Mouse (Mus musculus) heart, embryonic 12.5 days (tissue): Measurements from ENCODE around the gene Hoxc8. TPM values are rescaled to one million over a fixed set of nuclear protein-coding genes. Genes with fewer than 3 reads are reported as not detected.

Source experiments
- ATAC-seq: fragments of 200-750 bp; cut with Nextera tagmentation; 2 replicates; pipeline ENCODE4 v1.8.0; 2017; ENCODE audit warnings: moderate TSS enrichment, moderate library complexity; ENCODE audit not compliant: insufficient number of reproducible peaks, low FRiP score
- H3K27ac ChIP-seq: fragments of 300-500 bp; sonication (generic); 2 replicates; pipeline ENCODE4 v1.5.1; 2016; ENCODE audit warnings: mild to moderate bottlenecking, moderate library complexity; ENCODE audit not compliant: poor library complexity, severe bottlenecking
- H3K27me3 ChIP-seq: fragments of 300-500 bp; sonication (generic); replicated peaks from 2 replicates; pipeline ENCODE4 v1.6.1; 2016; ENCODE audit warnings: mild to moderate bottlenecking, moderate library complexity
- H3K36me3 ChIP-seq: fragments of 300-500 bp; sonication (generic); 2 replicates; pipeline ENCODE4 v1.6.1; 2016; ENCODE audit warnings: mild to moderate bottlenecking, moderate library complexity
- H3K4me1 ChIP-seq: fragments of 300-500 bp; sonication (generic); replicated peaks from 2 replicates; pipeline ENCODE4 v1.6.1; 2016; ENCODE audit warnings: mild to moderate bottlenecking
- H3K4me2 ChIP-seq: fragments of 300-500 bp; sonication (generic); 2 replicates; pipeline ENCODE4 v1.6.1; 2016; ENCODE audit warnings: mild to moderate bottlenecking, moderate library complexity
- H3K4me3 ChIP-seq: fragments of 300-500 bp; sonication (generic); 2 replicates; pipeline ENCODE4 v1.5.1; 2016; ENCODE audit warnings: mild to moderate bottlenecking
- H3K9ac ChIP-seq: fragments of 300-500 bp; sonication (generic); 2 replicates; pipeline ENCODE4 v1.6.1; 2016; ENCODE audit warnings: mild to moderate bottlenecking, moderate library complexity
- H3K9me3 ChIP-seq: fragments of 300-500 bp; sonication (generic); replicated peaks from 2 replicates; pipeline ENCODE4 v1.6.1; 2016; ENCODE audit warnings: mild to moderate bottlenecking, moderate library complexity
- whole genome bisulfite sequencing: fragments of 180-500 bp; shearing (Covaris S2); methylation state at CpG from one replicate; pipeline ENCODE4 v1.1.7; 2016; 5-methylcytosine and 5-hydroxymethylcytosine counted together
- polyA plus RNA-seq: library from polyadenylated mRNA; unstranded; fragments of >200 nt; fragmentation: Nextera tagmentation; extraction: Ambion mirVana; gene quantifications from 2 replicates; pipeline ENCODE4 v1.2.1, GENCODE M21; 2016

Hoxc8 gene
- polyA plus RNA-seq, 1 experiment from 2014 or later = 0.11 TPM

DNA sequence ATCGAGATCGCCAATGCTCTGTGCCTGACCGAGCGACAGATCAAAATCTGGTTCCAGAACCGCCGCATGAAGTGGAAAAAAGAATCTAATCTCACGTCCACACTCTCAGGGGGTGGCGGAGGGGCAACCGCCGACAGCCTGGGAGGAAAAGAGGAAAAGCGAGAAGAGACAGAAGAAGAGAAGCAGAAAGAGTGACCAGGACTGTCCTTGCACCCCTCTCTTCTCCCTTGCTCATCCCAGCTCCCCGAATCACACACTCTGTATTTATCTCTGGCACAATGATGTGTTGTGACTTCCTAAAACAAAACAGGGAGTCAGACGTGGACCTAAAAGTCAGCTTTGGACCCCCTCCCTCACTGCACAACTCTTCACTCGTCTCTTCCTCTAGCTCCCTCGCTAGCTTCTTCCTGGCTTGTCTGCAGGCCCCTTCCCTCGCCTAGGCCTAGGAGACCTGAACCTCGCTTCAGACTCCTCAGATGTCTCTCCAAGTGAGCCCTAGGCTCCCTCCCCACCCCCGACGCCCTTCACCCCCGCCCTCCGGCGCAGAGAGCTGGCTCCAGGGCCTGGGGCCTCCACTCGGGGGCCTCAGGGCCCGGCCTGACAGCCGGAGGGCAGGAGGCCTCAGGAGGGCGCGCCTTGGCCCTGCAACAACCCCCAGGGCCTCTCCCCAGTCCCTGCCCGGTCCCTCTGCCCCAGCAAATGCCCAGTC, 20.6 kb downstream of the Hoxc8 start:
- no peak overlapping the region for H3K4me2 ChIP-seq
- 1% methylated on average over 28 of the region's 28 CpGs for WGBS

DNA sequence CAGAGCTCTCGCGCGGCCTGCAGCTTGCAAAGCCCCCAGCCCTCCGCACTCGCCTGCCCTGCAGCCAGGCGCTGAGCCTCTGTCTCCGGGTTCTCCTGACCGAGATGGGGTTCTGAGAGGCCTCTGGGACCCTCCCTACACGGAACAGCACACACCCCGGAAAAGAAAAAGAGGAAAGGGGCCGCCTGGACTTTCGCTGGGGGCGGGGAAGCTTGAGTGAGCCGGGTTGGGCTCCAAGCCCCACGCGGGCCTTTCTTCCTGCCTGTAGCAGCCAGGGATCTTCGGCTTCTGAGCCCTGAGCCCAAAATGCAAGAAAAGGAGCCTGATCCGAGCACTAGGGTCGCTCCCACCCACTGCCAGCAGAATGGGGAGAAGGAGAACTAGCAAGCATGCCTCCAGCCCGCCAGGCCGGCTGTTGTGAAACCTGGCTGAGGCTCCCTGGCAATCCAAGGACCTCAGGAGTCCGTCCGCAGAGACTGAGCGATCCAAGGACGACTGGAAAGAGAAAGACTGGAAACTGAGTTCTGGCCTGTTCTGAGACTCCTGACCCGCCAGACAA, 21.6 kb downstream of the Hoxc8 start:
- Histone ChIP-seq H3K4me3 (0 out of 2 replicates have a peak overlapping the region, but pooled peaks have one; percentile 10), H3K4me2 (peak overlapping the region; percentile 30), H3K9me3 (no peaks in the 10 kb centered on the region), H3K36me3 (no peaks in the 10 kb centered on the region), H3K27ac (no peak overlapping the region), H3K9ac (no peak overlapping the region), H3K4me1 (peaks cover 12% of the 10 kb centered on the region), H3K27me3 (peaks cover 98% of the 10 kb centered on the region)
- under 1% methylated on average over 26 of the region's 26 CpGs for WGBS
- ATAC-seq = no peak

More for the DNA sequence above, 20.6 kb downstream of the Hoxc8 start:
- Histone ChIP-seq H3K27ac (no peak overlapping the region), H3K9me3 (no peaks in the 10 kb centered on the region), H3K36me3 (no peaks in the 10 kb centered on the region), H3K27me3 (peaks cover 98% of the 10 kb centered on the region), H3K4me3 (no peak overlapping the region), H3K4me1 (peaks cover 12% of the 10 kb centered on the region), H3K9ac (no peak overlapping the region)
- no peak for ATAC-seq

DNA sequence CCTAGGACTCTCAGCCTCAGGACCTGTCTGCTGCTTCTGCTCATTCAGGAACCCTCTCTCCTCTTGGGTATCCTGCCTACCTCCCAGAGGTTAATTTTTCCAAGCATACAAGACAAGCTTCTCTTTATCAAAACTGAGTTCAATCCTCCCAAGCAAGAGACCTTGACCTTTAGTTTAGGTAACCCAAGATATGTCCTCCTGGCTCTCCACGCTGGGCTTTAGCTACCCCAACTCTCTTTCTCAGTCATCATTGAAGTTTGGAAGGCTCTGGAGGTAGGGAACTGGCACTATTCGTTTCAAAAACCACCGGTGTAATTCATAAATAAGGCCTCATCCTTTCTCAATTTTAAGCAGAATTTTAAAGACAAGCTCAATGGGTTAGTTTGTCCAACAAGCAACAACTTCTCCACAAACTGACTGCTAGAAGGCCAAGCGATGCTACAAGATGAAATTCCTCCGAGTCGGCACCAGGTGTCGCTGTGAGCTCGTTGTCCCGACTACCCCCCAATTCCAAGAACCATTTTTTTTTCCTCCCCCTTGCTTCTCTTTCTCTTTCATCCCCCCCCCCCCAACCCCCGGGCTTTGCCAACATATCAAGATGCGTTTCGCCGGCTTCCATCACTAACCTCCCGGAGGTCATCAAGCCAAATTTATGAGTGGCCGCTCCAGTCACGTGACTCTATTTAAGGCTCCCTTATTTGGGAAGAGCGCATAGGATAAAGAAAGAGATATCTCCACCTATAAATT, 23.0 kb downstream of the Hoxc8 start:
- Histone ChIP-seq H3K36me3 (no peaks in the 10 kb centered on the region), H3K4me3 (peak overlapping the region; percentile 25; the same call in 1 of the 2 replicates), H3K27ac (no peak overlapping the region), H3K9me3 (no peaks in the 10 kb centered on the region), H3K4me2 (peak overlapping the region; percentile 49), H3K27me3 (peaks cover 98% of the 10 kb centered on the region), H3K4me1 (peaks cover 12% of the 10 kb centered on the region), H3K9ac (no peak overlapping the region)
- 3% methylated on average over 17 of the region's 17 CpGs for WGBS
- ATAC-seq = no peak

DNA sequence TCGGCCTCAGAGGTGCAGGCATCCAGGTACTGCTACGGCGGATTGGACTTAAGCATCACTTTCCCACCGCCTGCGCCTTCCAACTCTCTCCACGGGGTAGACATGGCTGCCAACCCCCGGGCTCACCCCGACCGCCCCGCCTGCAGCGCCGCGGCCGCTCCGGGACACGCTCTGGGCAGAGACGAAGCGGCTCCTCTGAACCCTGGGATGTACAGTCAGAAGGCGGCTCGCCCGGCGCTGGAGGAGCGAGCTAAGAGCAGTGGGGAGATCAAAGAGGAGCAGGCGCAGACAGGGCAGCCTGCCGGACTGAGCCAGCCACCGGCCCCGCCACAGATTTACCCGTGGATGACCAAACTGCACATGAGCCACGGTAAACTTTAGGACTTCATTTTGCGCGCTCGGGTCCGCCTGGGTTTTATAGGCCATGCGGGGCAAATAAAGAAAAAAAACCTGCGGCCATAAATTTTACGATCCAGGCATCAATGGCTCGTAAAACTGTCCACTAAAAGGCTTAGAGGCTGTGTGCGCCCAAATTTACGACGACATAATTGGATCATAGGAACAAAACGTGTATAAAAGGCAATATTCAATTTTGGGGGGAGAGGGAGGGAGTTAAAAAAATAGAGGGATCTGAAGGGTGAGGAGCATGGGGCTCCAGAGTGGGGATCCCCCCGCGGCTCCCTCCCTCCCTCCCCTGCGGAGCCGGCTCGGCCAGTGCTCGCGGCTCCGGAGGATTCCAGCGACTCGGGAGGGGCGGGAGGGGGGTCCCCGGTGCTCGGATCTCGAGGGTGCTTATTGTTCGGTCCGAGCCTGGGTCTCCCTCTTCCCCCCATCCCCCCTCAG, 24.0 kb downstream of the Hoxc8 start:
- Histone ChIP-seq H3K4me3 (peak overlapping the region; percentile 25), H3K9ac (no peak overlapping the region), H3K27ac (no peak overlapping the region), H3K4me2 (peak overlapping the region; percentile 49), H3K36me3 (no peaks in the 10 kb centered on the region), H3K4me1 (peaks cover 12% of the 10 kb centered on the region), H3K9me3 (no peaks in the 10 kb centered on the region), H3K27me3 (peaks cover 98% of the 10 kb centered on the region)
- no peak for ATAC-seq
- WGBS = under 1% methylated on average over 56 of the region's 57 CpGs

DNA sequence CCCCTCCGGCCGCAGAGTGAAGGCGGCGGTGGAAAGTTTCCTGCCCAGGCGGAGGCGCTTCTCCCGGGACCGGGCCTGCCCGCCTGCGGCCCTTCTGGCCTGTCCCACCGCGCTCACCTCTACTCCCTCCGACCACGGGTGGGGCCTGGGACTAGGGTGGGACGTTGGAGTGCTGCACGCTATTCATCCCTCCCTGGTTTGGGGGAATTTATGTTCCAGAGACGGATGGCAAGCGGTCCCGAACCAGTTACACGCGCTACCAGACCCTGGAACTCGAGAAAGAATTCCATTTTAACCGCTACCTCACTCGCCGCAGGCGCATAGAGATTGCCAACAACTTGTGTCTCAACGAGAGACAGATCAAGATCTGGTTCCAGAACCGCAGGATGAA, 24.6 kb downstream of the Hoxc8 start:
- ATAC-seq = no peak
- Histone ChIP-seq H3K36me3 (no peaks in the 10 kb centered on the region), H3K9me3 (no peaks in the 10 kb centered on the region), H3K27ac (no peak overlapping the region), H3K9ac (no peak overlapping the region), H3K4me3 (no peak overlapping the region; the same call in 1 of the 2 replicates), H3K4me1 (peaks cover 12% of the 10 kb centered on the region), H3K4me2 (peak overlapping the region; percentile 18; the same call in 1 of the 2 replicates), H3K27me3 (peaks cover 98% of the 10 kb centered on the region)
- under 1% methylated on average over 28 of the region's 28 CpGs for WGBS

DNA sequence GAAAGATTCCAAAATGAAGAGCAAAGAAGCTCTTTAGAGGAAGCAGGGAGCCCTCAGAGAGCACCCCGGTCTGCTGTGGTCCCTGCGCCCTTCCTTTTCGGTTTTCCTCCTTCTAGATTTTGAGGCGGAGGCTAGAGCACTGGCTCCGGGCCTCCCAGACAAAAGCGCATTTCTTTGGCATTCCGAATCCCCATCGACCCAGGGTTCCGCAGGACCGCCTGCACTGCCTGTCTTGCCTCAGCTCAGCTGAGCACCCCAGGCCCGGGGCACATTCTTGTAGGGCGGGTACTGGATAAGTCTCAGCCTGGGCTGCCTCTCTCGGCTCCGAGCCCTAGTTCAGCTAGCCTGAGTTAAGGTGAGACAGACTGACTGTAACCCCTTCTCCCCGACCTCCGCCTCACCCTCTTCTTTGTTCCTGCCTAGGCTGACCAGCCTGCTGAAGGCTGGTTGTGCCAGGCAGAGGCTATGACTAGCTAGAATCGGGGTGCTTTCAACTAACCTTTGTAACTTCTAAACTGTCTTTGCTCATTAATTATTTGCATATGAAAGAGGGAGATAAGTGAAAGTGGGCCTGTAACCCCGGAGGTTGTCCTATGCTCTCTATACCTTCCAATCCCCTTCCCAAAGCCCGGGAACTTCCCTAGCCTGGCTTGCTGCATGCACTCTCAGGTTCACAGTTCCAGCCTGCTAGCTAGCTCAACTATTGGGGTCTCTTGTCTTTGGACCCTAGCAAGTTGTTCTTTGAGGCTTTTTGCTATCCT, 25.2 kb downstream of the Hoxc8 start:
- H3K36me3 ChIP-seq = no peaks in the 10 kb centered on the region
- H3K27me3 ChIP-seq = peaks cover 98% of the 10 kb centered on the region
- H3K9ac ChIP-seq = no peak overlapping the region
- no peak overlapping the region for H3K4me3 ChIP-seq
- WGBS = 1% methylated on average over 19 of the region's 19 CpGs
- H3K4me1 ChIP-seq = peaks cover 12% of the 10 kb centered on the region
- no peak for ATAC-seq
- no peak overlapping the region for H3K27ac ChIP-seq
- no peaks in the 10 kb centered on the region for H3K9me3 ChIP-seq
- no peak overlapping the region for H3K4me2 ChIP-seq

DNA sequence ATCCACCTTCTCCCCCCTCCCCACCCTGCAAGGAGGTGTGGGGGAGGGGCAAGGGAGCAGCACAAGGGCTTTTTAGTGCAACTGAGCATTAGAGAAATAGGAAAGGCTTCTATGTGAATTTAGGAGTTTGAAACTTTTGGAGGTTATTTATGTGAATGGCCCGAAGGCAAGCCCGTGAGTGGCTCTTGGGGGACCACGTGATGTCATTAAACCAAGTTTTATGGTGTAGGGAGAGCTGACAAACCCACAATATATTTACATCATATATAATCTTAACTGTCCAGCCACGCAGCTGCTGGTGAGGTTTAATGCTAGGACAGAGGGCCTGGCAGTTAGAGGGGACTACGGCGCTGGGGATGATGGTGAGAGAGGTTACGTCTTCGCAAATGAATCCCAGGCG, 28.2 kb downstream of the Hoxc8 start, which contains the start of gene Hoxc4:
Gene Hoxc4 (plus strand): TSS at position 299 of the 400 bp plus-strand sequence.
- peaks cover 98% of the 10 kb centered on the region for H3K27me3 ChIP-seq
- H3K4me1 ChIP-seq = peaks cover 7% of the 10 kb centered on the region
- no peak within 1 kb of the TSS for H3K4me2 ChIP-seq
- 9% methylated on average over 9 of the region's 9 CpGs for WGBS
- no peak within 1 kb of the TSS for H3K4me3 ChIP-seq
- no peak within 1 kb of the TSS for H3K27ac ChIP-seq
- no peak for ATAC-seq
- H3K9me3 ChIP-seq = no peaks in the 10 kb centered on the region
- no peaks in the 10 kb centered on the region for H3K36me3 ChIP-seq
- no peak within 1 kb of the TSS for H3K9ac ChIP-seq

DNA sequence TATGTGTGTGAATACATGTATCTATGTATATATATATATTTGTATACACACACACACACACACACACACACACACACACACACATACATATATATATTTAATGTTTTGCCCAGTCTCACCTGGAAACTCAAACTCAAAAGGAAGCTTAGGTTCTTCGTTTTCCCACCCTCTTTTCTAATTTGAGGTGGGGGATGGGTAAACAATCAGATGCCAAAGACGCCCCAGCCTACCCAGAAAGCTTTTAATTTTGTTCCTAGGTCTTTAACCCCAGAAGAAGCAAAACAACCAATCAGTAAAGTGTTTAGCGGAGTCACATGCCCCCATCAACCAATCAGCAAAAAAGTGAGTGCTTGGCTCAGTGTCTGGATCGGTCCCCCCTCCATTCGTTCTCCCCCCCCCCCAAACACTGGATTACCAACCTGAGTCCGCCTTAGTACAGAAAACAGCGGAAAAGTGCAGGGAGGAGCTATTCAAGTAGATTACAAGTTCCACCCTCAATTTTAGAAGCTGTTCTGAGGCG, 30.6 kb downstream of the Hoxc8 start:
- H3K9ac ChIP-seq = no peak overlapping the region
- H3K9me3 ChIP-seq = no peaks in the 10 kb centered on the region
- peaks cover 96% of the 10 kb centered on the region for H3K27me3 ChIP-seq
- under 1% methylated on average over 8 of the region's 8 CpGs for WGBS
- ATAC-seq = no peak
- H3K27ac ChIP-seq = no peak overlapping the region
- H3K4me3 ChIP-seq = no peak overlapping the region
- H3K4me2 ChIP-seq = no peak overlapping the region
- no peaks in the 10 kb centered on the region for H3K4me1 ChIP-seq
- no peaks in the 10 kb centered on the region for H3K36me3 ChIP-seq

DNA sequence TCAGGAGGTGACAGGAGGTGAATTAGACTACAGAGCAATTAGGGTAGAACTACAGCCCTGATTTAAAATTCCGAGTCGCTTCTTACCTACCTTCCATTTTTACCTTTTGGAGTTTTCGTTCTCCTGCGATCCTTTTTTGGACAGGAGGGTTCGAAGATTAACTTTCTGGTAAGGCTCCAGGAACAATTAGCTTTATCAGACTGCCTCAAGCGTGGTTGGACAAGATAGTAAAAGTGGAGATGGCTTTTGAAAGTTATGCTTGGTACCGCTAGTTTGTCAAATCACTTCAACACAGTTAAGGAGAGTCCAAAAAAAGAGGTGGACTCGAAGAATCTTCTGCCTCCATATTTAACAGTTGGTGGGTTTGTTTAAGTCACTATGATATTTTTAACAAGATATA, 31.1 kb downstream of the Hoxc8 start:
- Histone ChIP-seq H3K27me3 (peaks cover 96% of the 10 kb centered on the region), H3K4me3 (no peak overlapping the region), H3K9ac (no peak overlapping the region), H3K4me2 (no peak overlapping the region), H3K36me3 (no peaks in the 10 kb centered on the region), H3K27ac (no peak overlapping the region), H3K9me3 (no peaks in the 10 kb centered on the region), H3K4me1 (no peaks in the 10 kb centered on the region)
- ATAC-seq = no peak
- 9% methylated on average over 8 of the region's 8 CpGs for WGBS

DNA sequence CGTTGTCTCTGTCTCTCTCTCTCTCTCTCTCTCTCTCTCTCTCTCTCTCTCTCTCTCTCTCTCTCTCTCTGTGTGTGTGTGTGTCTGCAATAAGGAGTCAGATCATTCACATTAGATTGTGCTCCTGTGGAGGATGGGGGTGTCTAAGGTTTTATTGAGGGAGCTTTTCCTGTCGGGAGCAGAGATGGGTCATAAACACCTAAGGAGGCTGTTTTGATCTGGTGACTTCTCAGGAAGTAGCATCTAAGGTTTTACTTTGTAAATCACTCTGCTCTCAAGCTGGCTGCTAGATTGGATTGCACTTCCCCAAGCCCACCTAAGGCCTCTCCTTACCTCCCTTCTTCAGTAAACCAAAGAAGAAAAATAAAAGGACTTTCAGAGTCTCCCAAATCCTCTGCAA, 33.7 kb downstream of the Hoxc8 start:
- Histone ChIP-seq H3K4me3 (no peak overlapping the region), H3K4me1 (no peaks in the 10 kb centered on the region), H3K9me3 (no peaks in the 10 kb centered on the region), H3K27ac (no peak overlapping the region), H3K27me3 (peaks cover 96% of the 10 kb centered on the region), H3K4me2 (no peak overlapping the region), H3K9ac (no peak overlapping the region), H3K36me3 (no peaks in the 10 kb centered on the region)
- WGBS = 2% methylated on average over 2 of the region's 2 CpGs
- no peak for ATAC-seq
